Mouse (Mus musculus) embryonic facial prominence, embryonic 15.5 days (tissue): Measurements from ENCODE around the gene Tbck. TPM values are rescaled to one million over a fixed set of nuclear protein-coding genes. Genes with fewer than 3 reads are reported as not detected.
A peak's percentile ranks its signal among the peaks of the same experiment; 100 is the strongest.

Experiments
- ATAC-seq: fragments of 200-750 bp; cut with Nextera tagmentation; 2 replicates; pipeline ENCODE4 v1.8.0; 2017; ENCODE audit warnings: low read depth, moderate TSS enrichment; ENCODE audit not compliant: insufficient number of reproducible peaks, low FRiP score, low TSS enrichment
- H3K27ac ChIP-seq: fragments of 300-500 bp; sonication (generic); replicated peaks from 2 replicates; pipeline ENCODE4 v1.5.1; 2015; ENCODE audit warnings: mild to moderate bottlenecking, inconsistent platforms
- H3K27me3 ChIP-seq: fragments of 300-500 bp; sonication (generic); 2 replicates; pipeline ENCODE4 v1.6.1; 2015; ENCODE audit warnings: inconsistent platforms
- H3K36me3 ChIP-seq: fragments of 300-500 bp; sonication (generic); 2 replicates; pipeline ENCODE4 v1.6.1; 2015; ENCODE audit warnings: mild to moderate bottlenecking, inconsistent platforms
- H3K4me1 ChIP-seq: fragments of 300-500 bp; sonication (generic); 2 replicates; pipeline ENCODE4 v1.6.1; 2015; ENCODE audit warnings: inconsistent platforms
- H3K4me2 ChIP-seq: fragments of 300-500 bp; sonication (generic); replicated peaks from 2 replicates; pipeline ENCODE4 v1.6.1; 2015; ENCODE audit warnings: mild to moderate bottlenecking, inconsistent platforms
- H3K4me3 ChIP-seq: fragments of 300-500 bp; sonication (generic); replicated peaks from 2 replicates; pipeline ENCODE4 v1.5.1; 2015; ENCODE audit warnings: mild to moderate bottlenecking, inconsistent platforms
- H3K9ac ChIP-seq: fragments of 300-500 bp; sonication (generic); 2 replicates; pipeline ENCODE4 v1.6.1; 2015; ENCODE audit warnings: inconsistent platforms
- H3K9me3 ChIP-seq: fragments of 300-500 bp; sonication (generic); replicated peaks from 2 replicates; pipeline ENCODE4 v1.6.1; 2016; ENCODE audit warnings: inconsistent platforms
- whole genome bisulfite sequencing: fragments of 180-500 bp; shearing (Covaris S2); methylation state at CpG from one replicate; pipeline ENCODE4 v1.1.7; 2015; 5-methylcytosine and 5-hydroxymethylcytosine counted together
- polyA plus RNA-seq: library from polyadenylated mRNA; unstranded; fragments of >200 nt; fragmentation: Nextera tagmentation; extraction: Ambion mirVana; gene quantifications from 2 replicates; pipeline ENCODE4 v1.2.1, GENCODE M21; 2015

Tbck gene
- 21.8 and 25.0 TPM in 2 replicates for polyA plus RNA-seq

GRCm38 (mm10) chr3:132683447-132684230 is at the start of gene Tbck:
TSS of gene Tbck (plus strand) at chr3:132684144.
- peak within 1 kb of the TSS; percentile 95 for H3K27ac ChIP-seq
- peaks cover 2% of the 10 kb centered on the region; the same call in 1 of the 2 replicates for H3K36me3 ChIP-seq
- peak; percentile 97 for ATAC-seq
- H3K4me1 ChIP-seq: peaks cover 11% of the 10 kb centered on the region
- peak within 1 kb of the TSS; percentile 85 for H3K9ac ChIP-seq
- H3K4me3 ChIP-seq: peak within 1 kb of the TSS; percentile 89
- no peaks in the 10 kb centered on the region for H3K9me3 ChIP-seq
- WGBS: under 1% methylated on average over 42 of the region's 42 CpGs
- H3K4me2 ChIP-seq: peak within 1 kb of the TSS; percentile 67
- no peaks in the 10 kb centered on the region for H3K27me3 ChIP-seq

- 92% methylated on average over 3 of the region's 3 CpGs for WGBS
- ATAC-seq: no peak
- no peak overlapping the region for H3K4me2 ChIP-seq
Observed at GRCm38 (mm10) chr3:132637080-132637479, 46.9 kb upstream of the Tbck start.

GRCm38 (mm10) chr3:132644071-132644470 is 39.9 kb upstream of the Tbck start:
- Histone ChIP-seq H3K9me3 (no peaks in the 10 kb centered on the region), H3K4me3 (no peak overlapping the region), H3K27me3 (no peaks in the 10 kb centered on the region), H3K4me1 (no peaks in the 10 kb centered on the region), H3K36me3 (no peaks in the 10 kb centered on the region), H3K9ac (no peak overlapping the region), H3K27ac (no peak overlapping the region), H3K4me2 (no peak overlapping the region)
- WGBS: 80% methylated on average over 4 of the region's 4 CpGs
- no peak for ATAC-seq

More at GRCm38 (mm10) chr3:132637080-132637479, 46.9 kb upstream of the Tbck start:
- no peaks in the 10 kb centered on the region for H3K36me3 ChIP-seq
- H3K4me3 ChIP-seq: no peak overlapping the region
- H3K27ac ChIP-seq: no peak overlapping the region
- H3K4me1 ChIP-seq: no peaks in the 10 kb centered on the region
- H3K9me3 ChIP-seq: no peaks in the 10 kb centered on the region
- no peaks in the 10 kb centered on the region for H3K27me3 ChIP-seq
- H3K9ac ChIP-seq: no peak overlapping the region

GRCm38 (mm10) chr3:132646814-132647213 is 37.1 kb upstream of the Tbck start:
- WGBS: 46% methylated on average over 1 of the region's 1 CpGs
- Histone ChIP-seq H3K27me3 (no peaks in the 10 kb centered on the region), H3K27ac (no peak overlapping the region), H3K4me3 (no peak overlapping the region), H3K9me3 (no peaks in the 10 kb centered on the region), H3K9ac (no peak overlapping the region), H3K4me2 (no peak overlapping the region), H3K36me3 (no peaks in the 10 kb centered on the region), H3K4me1 (no peaks in the 10 kb centered on the region)
- no peak for ATAC-seq

GRCm38 (mm10) chr3:132649368-132649767 is 34.6 kb upstream of the Tbck start:
- Histone ChIP-seq H3K36me3 (no peaks in the 10 kb centered on the region), H3K4me1 (no peaks in the 10 kb centered on the region), H3K9me3 (no peaks in the 10 kb centered on the region), H3K27me3 (no peaks in the 10 kb centered on the region), H3K27ac (no peak overlapping the region), H3K4me3 (no peak overlapping the region), H3K4me2 (no peak overlapping the region), H3K9ac (no peak overlapping the region)
- no peak for ATAC-seq
- WGBS: 81% methylated on average over 7 of the region's 7 CpGs

GRCm38 (mm10) chr3:132650191-132650590 is 33.8 kb upstream of the Tbck start:
- Histone ChIP-seq H3K4me1 (no peaks in the 10 kb centered on the region), H3K4me2 (no peak overlapping the region), H3K9me3 (no peaks in the 10 kb centered on the region), H3K9ac (no peak overlapping the region), H3K36me3 (no peaks in the 10 kb centered on the region), H3K27ac (no peak overlapping the region), H3K4me3 (no peak overlapping the region), H3K27me3 (no peaks in the 10 kb centered on the region)
- no peak for ATAC-seq
- WGBS: 78% methylated on average over 5 of the region's 5 CpGs

GRCm38 (mm10) chr3:132651776-132652175 is 32.2 kb upstream of the Tbck start:
- H3K27ac ChIP-seq: no peak overlapping the region
- no peaks in the 10 kb centered on the region for H3K9me3 ChIP-seq
- H3K36me3 ChIP-seq: no peaks in the 10 kb centered on the region
- no peak overlapping the region for H3K9ac ChIP-seq
- no peaks in the 10 kb centered on the region for H3K27me3 ChIP-seq
- WGBS: 68% methylated on average over 3 of the region's 3 CpGs
- ATAC-seq: peak; percentile 11; the same call in 1 of the 2 replicates
- H3K4me3 ChIP-seq: no peak overlapping the region
- no peaks in the 10 kb centered on the region for H3K4me1 ChIP-seq
- no peak overlapping the region for H3K4me2 ChIP-seq

GRCm38 (mm10) chr3:132653959-132654358 is 30.0 kb upstream of the Tbck start:
- WGBS: 85% methylated on average over 7 of the region's 7 CpGs
- no peaks in the 10 kb centered on the region for H3K27me3 ChIP-seq
- no peak overlapping the region for H3K27ac ChIP-seq
- H3K36me3 ChIP-seq: peaks cover 3% of the 10 kb centered on the region
- H3K9me3 ChIP-seq: no peaks in the 10 kb centered on the region
- no peak for ATAC-seq
- no peak overlapping the region for H3K4me3 ChIP-seq
- no peak overlapping the region for H3K4me2 ChIP-seq
- H3K9ac ChIP-seq: no peak overlapping the region
- H3K4me1 ChIP-seq: no peaks in the 10 kb centered on the region

- Histone ChIP-seq H3K27ac (no peak overlapping the region), H3K4me2 (no peak overlapping the region), H3K36me3 (peaks cover 20% of the 10 kb centered on the region), H3K9ac (no peak overlapping the region), H3K9me3 (no peaks in the 10 kb centered on the region), H3K27me3 (no peaks in the 10 kb centered on the region), H3K4me1 (no peaks in the 10 kb centered on the region), H3K4me3 (no peak overlapping the region)
- 80% methylated on average over 2 of the region's 2 CpGs for WGBS
- ATAC-seq: no peak
Observed at GRCm38 (mm10) chr3:132655955-132656354, 28.0 kb upstream of the Tbck start.

GRCm38 (mm10) chr3:132677494-132677893 is 6.5 kb upstream of the Tbck start:
- ATAC-seq: no peak
- Histone ChIP-seq H3K4me2 (no peak overlapping the region), H3K36me3 (peaks cover 21% of the 10 kb centered on the region), H3K4me3 (no peak overlapping the region), H3K27ac (no peak overlapping the region), H3K9me3 (no peaks in the 10 kb centered on the region), H3K4me1 (peaks cover 2% of the 10 kb centered on the region), H3K9ac (no peak overlapping the region), H3K27me3 (no peaks in the 10 kb centered on the region)
- WGBS: 89% methylated on average over 2 of the region's 2 CpGs

- Histone ChIP-seq H3K36me3 (peaks cover 2% of the 10 kb centered on the region; the same call in 1 of the 2 replicates), H3K9me3 (no peaks in the 10 kb centered on the region), H3K4me3 (peak within 1 kb of the TSS; percentile 89), H3K4me2 (peak within 1 kb of the TSS; percentile 67), H3K4me1 (peaks cover 11% of the 10 kb centered on the region), H3K27ac (peak within 1 kb of the TSS; percentile 95), H3K9ac (peak within 1 kb of the TSS; percentile 85), H3K27me3 (no peaks in the 10 kb centered on the region)
- ATAC-seq: no peak
- 2% methylated on average over 27 of the region's 27 CpGs for WGBS
Observed at GRCm38 (mm10) chr3:132684231-132684928, 436 bp downstream of the Tbck start, which contains the start of gene Aimp1. TSS of gene Aimp1 (minus strand) at chr3:132684370.
